In the genomic region with DNA sequence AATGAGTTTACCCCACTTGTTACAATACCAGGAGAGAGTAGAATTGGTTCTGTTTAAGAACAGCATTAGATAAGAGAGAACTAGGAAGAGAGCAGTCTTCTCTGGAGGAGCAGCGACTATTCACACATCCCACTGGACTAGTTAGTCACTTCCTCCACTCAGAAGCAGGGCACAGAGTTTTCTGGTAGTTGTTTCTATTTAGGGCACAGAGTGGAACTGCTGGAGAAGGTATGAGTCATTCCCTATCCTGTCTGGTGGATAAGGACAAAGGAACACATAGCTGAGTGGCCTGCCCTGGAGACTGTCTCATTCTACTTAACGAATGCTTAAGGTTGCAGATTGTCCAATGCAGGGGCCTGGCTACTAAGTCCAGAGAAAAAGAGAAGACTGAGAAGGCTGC, we compare ENCODE assay signal across 12 mouse cellular contexts.
DNase-seq lines count a peak whose midpoint lies in the region; ATAC-seq and TF ChIP-seq lines count a peak whose summit lies in the region.
"Had no signal": no experiment of that assay in that cellular context is flagged by ENCODE, and none has a peak within 500 bp of the region (broad histone marks: within the 10 kb centered on the region; RNA-seq: fewer than 3 reads in every experiment).

No protein-coding gene starts in this region.

- 80% methylated on average over 2 of the region's 2 CpGs for WGBS in kidney, embryonic 14.5 days

- no peaks in the 10 kb centered on the region for H3K4me1 ChIP-seq in kidney, embryonic 14.5 days (ENCODE audit: control insufficient read depth, insufficient read depth, low read length)

- intact Hi-C loops in left cerebral cortex, adult 2 months (cut with DNase I), result no loop called here

- peak; percentile 25 for DNase-seq in adrenal gland, adult 2 months
- DNase-seq in adrenal gland, adult 18-20 months (ENCODE audit: low spot score in 2 of 2), result no peak
- DNase-seq in right cerebral cortex, adult 2 months (ENCODE audit: low spot score in 2 of 2), result peak; percentile 49 to 60
- no peak for DNase-seq in right cerebral cortex, postnatal 4 days
- DNase-seq in left cerebral cortex, adult 2 months (ENCODE audit: extremely low spot score in 1 of 2, low spot score in 2 of 2), result peak; percentile 16 to 19
- DNase-seq in telencephalon, adult 2 months (ENCODE audit: low read depth, low spot score), result peak; percentile 92
- DNase-seq: B cell, adult 2 months; kidney, postnatal 36 days; midbrain, embryonic 14.5 days had no signal

- no peaks in the 10 kb centered on the region for H3K36me3 ChIP-seq in kidney, embryonic 14.5 days (ENCODE audit: control insufficient read depth, insufficient read depth, low read length)

- H3K4me2 ChIP-seq in kidney, embryonic 14.5 days (replicated peaks; ENCODE audit: low read depth, low read length), result no peak overlapping the region

- H3K4me3 ChIP-seq in left cerebral cortex, adult 2 months, result no peak overlapping the region
- no peak overlapping the region for H3K4me3 ChIP-seq in kidney, embryonic 14.5 days (ENCODE audit: low read length)

- no peak overlapping the region for H3K9ac ChIP-seq in kidney, embryonic 14.5 days (ENCODE audit: low read depth, low read length)
- H3K9ac ChIP-seq: liver, embryonic 14.5 days had no signal

- H3K27ac ChIP-seq in left cerebral cortex, adult 2 months, result peak overlapping the region; percentile 59; the same call in 1 of the 2 replicates
- no peak overlapping the region for H3K27ac ChIP-seq in kidney, embryonic 14.5 days (ENCODE audit: low read depth, low read length)
- H3K27ac ChIP-seq: liver, embryonic 14.5 days had no signal

- no peaks in the 10 kb centered on the region for H3K9me3 ChIP-seq in kidney, embryonic 14.5 days (ENCODE audit: control insufficient read depth, low read length)

- H3K27me3 ChIP-seq in kidney, embryonic 14.5 days (ENCODE audit: control insufficient read depth, insufficient read depth, low read length), result no peaks in the 10 kb centered on the region

- no peak for ATAC-seq in kidney, embryonic 14.5 days (ENCODE audit: low FRiP score, low TSS enrichment)
- no peak for ATAC-seq in megakaryocyte progenitor cell, adult 5-6 weeks (replicated peaks; ENCODE audit: poor library complexity)

- TF ChIP-seq CTCF in left cerebral cortex, adult 2 months (IDR thresholded peaks at IDR 0.05), result no peak

Comparison
In these comparisons a context has a peak if more than half of its experiments do, and no peak if none do; other contexts are left out.
1. DNase-seq: peak in adrenal gland, adult 2 months (single experiment), right cerebral cortex, adult 2 months (2 of 2), left cerebral cortex, adult 2 months (2 of 2) and telencephalon, adult 2 months (single experiment); none in adrenal gland, adult 18-20 months (0 of 2) and right cerebral cortex, postnatal 4 days (single experiment).